Mouse (Mus musculus): ENCODE measurements at regions not wholly inside any gene's neighbourhood (a gene's known extent, or its start where the extent isn't known, plus 50 kb on each side); places are given as distances from the start of the nearest gene placed in this dataset.

GRCm38 (mm10) chr15:96755951-96756350, 56.4 kb upstream of the Slc38a2 start:
- Histone ChIP-seq H3K79me2 (ENCODE audit: control insufficient read depth, insufficient read depth) (no peaks in the 10 kb centered on the region), H3K36me3 (ENCODE audit: control insufficient read depth, insufficient read depth) (no peaks in the 10 kb centered on the region), H3K79me3 (ENCODE audit: low read depth) (no peaks in the 10 kb centered on the region), H3ac (ENCODE audit: control insufficient read depth, insufficient read length, low read depth) (no peak overlapping the region), H3K4me3 (ENCODE audit: insufficient read depth, poor library complexity, severe bottlenecking) (no peak overlapping the region), H3K27me3 (ENCODE audit: control insufficient read depth, insufficient read depth, insufficient read length) (no peaks in the 10 kb centered on the region)
- TF ChIP-seq USF1 (IDR thresholded peaks at IDR 0.05; ENCODE audit: low read depth): no peak
- no peak for TF ChIP-seq CTCF (IDR thresholded peaks at IDR 0.05; ENCODE audit: control insufficient read depth, insufficient read depth, insufficient read length)
- no peak for TF ChIP-seq CEBPB (IDR thresholded peaks at IDR 0.05; ENCODE audit: low read depth)
- TF ChIP-seq FOSL1 (IDR thresholded peaks at IDR 0.05; ENCODE audit: insufficient read depth, low read length, poor library complexity, severe bottlenecking): no peak
- no peak for TF ChIP-seq MYOD1 (IDR thresholded peaks at IDR 0.05; ENCODE audit: control insufficient read depth, insufficient read length, low read depth)
- TF ChIP-seq MAX (IDR thresholded peaks at IDR 0.05): no peak
- TF ChIP-seq MYOG (IDR thresholded peaks at IDR 0.05; ENCODE audit: control insufficient read depth, extremely low read depth, insufficient read length): no peak

- Histone ChIP-seq H3ac (ENCODE audit: control insufficient read depth, insufficient read length, low read depth) (no peak overlapping the region), H3K79me2 (ENCODE audit: control insufficient read depth, insufficient read depth) (no peaks in the 10 kb centered on the region), H3K27me3 (ENCODE audit: control insufficient read depth, insufficient read depth, insufficient read length) (no peaks in the 10 kb centered on the region), H3K36me3 (ENCODE audit: control insufficient read depth, insufficient read depth) (no peaks in the 10 kb centered on the region), H3K4me3 (ENCODE audit: insufficient read depth, poor library complexity, severe bottlenecking) (no peak overlapping the region), H3K79me3 (ENCODE audit: low read depth) (no peaks in the 10 kb centered on the region)
- TF ChIP-seq CTCF (IDR thresholded peaks at IDR 0.05; ENCODE audit: control insufficient read depth, insufficient read depth, insufficient read length) (no peak), MYOG (IDR thresholded peaks at IDR 0.05; ENCODE audit: control insufficient read depth, extremely low read depth, insufficient read length) (no peak), USF1 (IDR thresholded peaks at IDR 0.05; ENCODE audit: low read depth) (no peak), FOSL1 (IDR thresholded peaks at IDR 0.05; ENCODE audit: insufficient read depth, low read length, poor library complexity, severe bottlenecking) (no peak), CEBPB (IDR thresholded peaks at IDR 0.05; ENCODE audit: low read depth) (no peak), MAX (IDR thresholded peaks at IDR 0.05) (no peak), MYOD1 (IDR thresholded peaks at IDR 0.05; ENCODE audit: control insufficient read depth, insufficient read length, low read depth) (no peak)
Observed at GRCm38 (mm10) chr15:96755322-96755942, 55.9 kb upstream of the Slc38a2 start.

GRCm38 (mm10) chr15:96754079-96754478, 54.5 kb upstream of the Slc38a2 start:
- no peaks in the 10 kb centered on the region for H3K36me3 ChIP-seq (ENCODE audit: control insufficient read depth, insufficient read depth)
- no peaks in the 10 kb centered on the region for H3K27me3 ChIP-seq (ENCODE audit: control insufficient read depth, insufficient read depth, insufficient read length)

GRCm38 (mm10) chr15:96752719-96753118, 53.2 kb upstream of the Slc38a2 start:
- TF ChIP-seq MAX (IDR thresholded peaks at IDR 0.05) (no peak), CEBPB (IDR thresholded peaks at IDR 0.05; ENCODE audit: low read depth) (no peak), MYOD1 (IDR thresholded peaks at IDR 0.05; ENCODE audit: control insufficient read depth, insufficient read length, low read depth) (no peak), FOSL1 (IDR thresholded peaks at IDR 0.05; ENCODE audit: insufficient read depth, low read length, poor library complexity, severe bottlenecking) (no peak), CTCF (IDR thresholded peaks at IDR 0.05; ENCODE audit: control insufficient read depth, insufficient read depth, insufficient read length) (no peak), MYOG (IDR thresholded peaks at IDR 0.05; ENCODE audit: control insufficient read depth, extremely low read depth, insufficient read length) (no peak), USF1 (IDR thresholded peaks at IDR 0.05; ENCODE audit: low read depth) (no peak)
- no peak overlapping the region for H3K4me3 ChIP-seq (ENCODE audit: insufficient read depth, poor library complexity, severe bottlenecking)

More at GRCm38 (mm10) chr15:96754079-96754478, 54.5 kb upstream of the Slc38a2 start:
- no peak overlapping the region for H3ac ChIP-seq (ENCODE audit: control insufficient read depth, insufficient read length, low read depth)
- H3K79me2 ChIP-seq (ENCODE audit: control insufficient read depth, insufficient read depth): no peaks in the 10 kb centered on the region
- no peak for TF ChIP-seq FOSL1 (IDR thresholded peaks at IDR 0.05; ENCODE audit: insufficient read depth, low read length, poor library complexity, severe bottlenecking)
- TF ChIP-seq CEBPB (IDR thresholded peaks at IDR 0.05; ENCODE audit: low read depth): no peak
- no peak for TF ChIP-seq MYOG (IDR thresholded peaks at IDR 0.05; ENCODE audit: control insufficient read depth, extremely low read depth, insufficient read length)
- TF ChIP-seq MYOD1 (IDR thresholded peaks at IDR 0.05; ENCODE audit: control insufficient read depth, insufficient read length, low read depth): no peak
- TF ChIP-seq USF1 (IDR thresholded peaks at IDR 0.05; ENCODE audit: low read depth): no peak
- no peak overlapping the region for H3K4me3 ChIP-seq (ENCODE audit: insufficient read depth, poor library complexity, severe bottlenecking)
- H3K79me3 ChIP-seq (ENCODE audit: low read depth): no peaks in the 10 kb centered on the region

GRCm38 (mm10) chr15:96752062-96752358, 52.5 kb upstream of the Slc38a2 start:
- TF ChIP-seq MYOD1 (IDR thresholded peaks at IDR 0.05; ENCODE audit: control insufficient read depth, insufficient read length, low read depth) (no peak), CTCF (IDR thresholded peaks at IDR 0.05; ENCODE audit: control insufficient read depth, insufficient read depth, insufficient read length) (no peak), CEBPB (IDR thresholded peaks at IDR 0.05; ENCODE audit: low read depth) (no peak)
- H3K4me3 ChIP-seq (ENCODE audit: insufficient read depth, poor library complexity, severe bottlenecking): no peak overlapping the region

More at GRCm38 (mm10) chr15:96752719-96753118, 53.2 kb upstream of the Slc38a2 start:
- Histone ChIP-seq H3ac (ENCODE audit: control insufficient read depth, insufficient read length, low read depth) (no peak overlapping the region), H3K79me2 (ENCODE audit: control insufficient read depth, insufficient read depth) (no peaks in the 10 kb centered on the region), H3K79me3 (ENCODE audit: low read depth) (no peaks in the 10 kb centered on the region), H3K27me3 (ENCODE audit: control insufficient read depth, insufficient read depth, insufficient read length) (no peaks in the 10 kb centered on the region), H3K36me3 (ENCODE audit: control insufficient read depth, insufficient read depth) (no peaks in the 10 kb centered on the region)

More at GRCm38 (mm10) chr15:96752062-96752358, 52.5 kb upstream of the Slc38a2 start:
- H3K79me3 ChIP-seq (ENCODE audit: low read depth): no peaks in the 10 kb centered on the region
- H3K27me3 ChIP-seq (ENCODE audit: control insufficient read depth, insufficient read depth, insufficient read length): no peaks in the 10 kb centered on the region
- H3K79me2 ChIP-seq (ENCODE audit: control insufficient read depth, insufficient read depth): no peaks in the 10 kb centered on the region
- no peak overlapping the region for H3ac ChIP-seq (ENCODE audit: control insufficient read depth, insufficient read length, low read depth)
- no peaks in the 10 kb centered on the region for H3K36me3 ChIP-seq (ENCODE audit: control insufficient read depth, insufficient read depth)
